In genomic region chr5:66817184-66817956, GRCm38 (mm10) we compare ENCODE assay signal across 11 mouse cellular contexts.
"Had no signal": no experiment of that assay in that cellular context is flagged by ENCODE, and none has a peak within 500 bp of the region (broad histone marks: within the 10 kb centered on the region; RNA-seq: fewer than 3 reads in every experiment).

No protein-coding gene starts in this region.

- H3K9me3 ChIP-seq: kidney, embryonic 15.5 days; limb, embryonic 15.5 days; liver, embryonic 12.5 days; midbrain, embryonic 13.5 days; neural tube, embryonic 15.5 days had no signal

- H3K27me3 ChIP-seq: kidney, embryonic 15.5 days; limb, embryonic 15.5 days; liver, embryonic 12.5 days; midbrain, embryonic 13.5 days; neural tube, embryonic 15.5 days had no signal

- H3K4me1 ChIP-seq: liver, embryonic 12.5 days had no signal

- H3K4me2 ChIP-seq: kidney, embryonic 15.5 days; limb, embryonic 15.5 days; liver, embryonic 12.5 days; neural tube, embryonic 15.5 days had no signal

- H3K27ac ChIP-seq: kidney, embryonic 15.5 days; limb, embryonic 15.5 days; liver, embryonic 12.5 days; midbrain, embryonic 13.5 days; neural tube, embryonic 15.5 days; stomach, postnatal 0 days had no signal

- DNase-seq: kidney, adult 2 months; kidney, postnatal 14 days; right cerebral cortex, adult 18-20 months; thymus, postnatal 14 days had no signal

- ATAC-seq: liver, embryonic 12.5 days; midbrain, embryonic 13.5 days had no signal

- H3K4me3 ChIP-seq: kidney, embryonic 15.5 days; limb, embryonic 15.5 days; liver, embryonic 12.5 days; midbrain, embryonic 13.5 days; myocyte; neural tube, embryonic 15.5 days had no signal

- H3K9ac ChIP-seq: kidney, embryonic 15.5 days; limb, embryonic 15.5 days; liver, embryonic 12.5 days; midbrain, embryonic 13.5 days; neural tube, embryonic 15.5 days had no signal

- H3K36me3 ChIP-seq: kidney, embryonic 15.5 days; limb, embryonic 15.5 days; liver, embryonic 12.5 days; midbrain, embryonic 13.5 days; neural tube, embryonic 15.5 days had no signal
